12 mouse cellular contexts compared by ENCODE assay signal in the genomic region with DNA sequence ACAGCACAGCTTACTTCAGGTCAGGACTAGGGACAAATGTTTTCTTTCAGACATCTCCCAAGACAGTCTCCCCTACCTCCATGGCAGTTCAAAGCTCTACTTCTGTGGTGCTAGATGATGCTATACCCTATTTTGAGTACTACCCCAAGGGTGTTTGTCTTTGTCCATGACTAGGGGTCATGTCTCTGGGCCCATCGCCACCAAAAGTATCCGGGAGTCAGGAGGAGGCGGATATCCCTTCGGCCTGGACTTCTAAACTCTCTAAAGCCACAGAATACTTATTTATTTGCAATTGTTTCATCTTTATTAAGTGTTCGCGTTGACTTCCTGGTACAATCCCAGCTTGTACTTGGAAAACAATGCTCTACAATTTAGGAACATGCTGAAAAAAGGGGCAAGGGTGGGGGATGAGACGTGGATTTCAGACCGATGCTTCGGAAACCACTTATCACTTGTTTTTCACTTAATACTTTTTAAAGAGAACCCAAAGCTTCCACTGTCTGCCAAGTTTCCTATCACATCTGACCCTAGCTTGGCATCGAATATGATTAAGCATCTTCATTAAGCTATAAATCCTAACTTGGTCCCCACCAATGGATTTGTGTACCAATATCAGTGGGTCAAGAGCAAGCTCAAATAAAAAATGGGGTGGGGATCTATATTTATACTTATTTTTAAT. TPM values are rescaled to one million over a fixed set of nuclear protein-coding genes. Genes with fewer than 3 reads are reported as not detected.
A peak's percentile ranks its signal among the peaks of the same experiment; 100 is the strongest.
DNase-seq lines count a peak whose midpoint lies in the region; ATAC-seq and TF ChIP-seq lines count a peak whose summit lies in the region.
"Had no signal": no experiment of that assay in that cellular context is flagged by ENCODE, and none has a peak within 500 bp of the region (broad histone marks: within the 10 kb centered on the region; RNA-seq: fewer than 3 reads in every experiment).

No protein-coding gene starts in this region.

- peak; percentile 92 for DNase-seq in heart, adult 11 months
- DNase-seq in heart, postnatal 36 days: no peak
- DNase-seq in lung, adult 2 months: no peak
- DNase-seq in lung, adult 18-20 months: no peak
- peak; percentile 54 for DNase-seq in kidney, postnatal 14 days
- peak; percentile 11 for DNase-seq in lung, postnatal 0 days (ENCODE audit: low spot score)
- no peak for DNase-seq in left cerebral cortex, postnatal 4 days
- no peak for DNase-seq in right cerebral cortex, postnatal 14 days
- DNase-seq: cerebellum, postnatal 14 days; thymus, postnatal 4 days had no signal

- H3K36me3 ChIP-seq in lung, postnatal 0 days (ENCODE audit: insufficient read depth, low read length): no peaks in the 10 kb centered on the region
- H3K36me3 ChIP-seq: forebrain, embryonic 10.5 days; hindbrain, embryonic 15.5 days had no signal

- peak overlapping the region; percentile 52; the same call in 1 of the 2 replicates for H3K27ac ChIP-seq in lung, postnatal 0 days (ENCODE audit: low read length)
- H3K27ac ChIP-seq: forebrain, embryonic 10.5 days; hindbrain, embryonic 15.5 days had no signal

- peak overlapping the region; percentile 99 for H3K4me3 ChIP-seq in lung, adult 2 months (replicated peaks; ENCODE audit: extremely low read depth, low read depth, low read length)
- peak overlapping the region; percentile 38 for H3K4me3 ChIP-seq in lung, postnatal 0 days (ENCODE audit: low read depth, low read length)
- H3K4me3 ChIP-seq: forebrain, embryonic 10.5 days; hindbrain, embryonic 15.5 days had no signal

- 0 out of 2 replicates have a peak, but pooled peaks have one; percentile 6 for TF ChIP-seq EP300 in lung, postnatal 0 days (IDR thresholded peaks at IDR 0.05)

- H3K4me1 ChIP-seq in lung, adult 2 months (ENCODE audit: control insufficient read depth, insufficient read depth, low read length): peaks cover 16% of the 10 kb centered on the region
- peaks cover 6% of the 10 kb centered on the region; the same call in 1 of the 2 replicates for H3K4me1 ChIP-seq in lung, postnatal 0 days (ENCODE audit: insufficient read depth, low read depth, low read length)
- H3K4me1 ChIP-seq: forebrain, embryonic 10.5 days; hindbrain, embryonic 15.5 days had no signal

- H3K27me3 ChIP-seq in lung, postnatal 0 days (replicated peaks; ENCODE audit: insufficient read depth, low read length): no peaks in the 10 kb centered on the region
- H3K27me3 ChIP-seq: hindbrain, embryonic 15.5 days had no signal

- WGBS in lung, adult 2 months: 44% methylated on average over 10 of the region's 10 CpGs
- 58% methylated on average over 10 of the region's 10 CpGs for WGBS in lung, postnatal 0 days

- H3K9me3 ChIP-seq in lung, postnatal 0 days (ENCODE audit: low read length): no peaks in the 10 kb centered on the region
- H3K9me3 ChIP-seq: forebrain, embryonic 10.5 days; hindbrain, embryonic 15.5 days had no signal

- H3K4me2 ChIP-seq in lung, postnatal 0 days (replicated peaks; ENCODE audit: low read depth, low read length): peak overlapping the region; percentile 48
- H3K4me2 ChIP-seq: hindbrain, embryonic 15.5 days had no signal

- 0 out of 2 replicates have a peak, but pooled peaks have one; percentile 5 for TF ChIP-seq POLR2A in lung, adult 2 months (IDR thresholded peaks at IDR 0.05; ENCODE audit: borderline replicate concordance, extremely low read depth, low read depth, low read length)

- H3K9ac ChIP-seq in lung, postnatal 0 days (replicated peaks; ENCODE audit: low read depth): 0 out of 2 replicates have a peak overlapping the region, but pooled peaks have one; percentile 8
- H3K9ac ChIP-seq: hindbrain, embryonic 15.5 days had no signal

- no peak for ATAC-seq in lung, postnatal 0 days

- intact Hi-C loops in heart, postnatal 36 days (cut with DNase I): loop anchor here (2.0 kb wide), 1 partner anchor 23 kb away; no protein-coding TSS in a partner anchor
- intact Hi-C loops in left cerebral cortex, postnatal 4 days (cut with DNase I): no loop called here

- no peak for TF ChIP-seq CTCF in lung, adult 2 months (IDR thresholded peaks at IDR 0.05; ENCODE audit: insufficient read depth, low read length)
- no peak for TF ChIP-seq CTCF in lung, postnatal 0 days (IDR thresholded peaks at IDR 0.05)

RNA-seq across cellular contexts. Expression of a gene that starts 1.9 kb away (rescaled TPM):
- total RNA-seq in heart, postnatal 36 days (2021): 1 to 10 TPM; 4.6 to 5.2 TPM
- polyA plus RNA-seq in lung, adult 2 months (2012; rRNA removed): 11.0 and 24.1 TPM in 2 replicates
- polyA plus RNA-seq in lung, postnatal 0 days (2015; fragmentation: Nextera tagmentation; extraction: Ambion mirVana): 47.2 and 48.0 TPM in 2 replicates
- 1 to 10 TPM; 2.8 to 3.6 TPM for total RNA-seq in left cerebral cortex, postnatal 4 days (2021)

Comparison
In these comparisons a context has a peak if more than half of its experiments do, and no peak if none do; other contexts are left out.
1. DNase-seq: peak in heart, adult 11 months (single experiment), kidney, postnatal 14 days (single experiment) and lung, postnatal 0 days (single experiment); none in heart, postnatal 36 days (0 of 2), lung, adult 2 months (single experiment), lung, adult 18-20 months (0 of 2), left cerebral cortex, postnatal 4 days (single experiment) and right cerebral cortex, postnatal 14 days (single experiment).